Mouse (Mus musculus) lung, postnatal 0 days (tissue): Measurements from ENCODE around the gene 2610318N02Rik. TPM values are rescaled to one million over a fixed set of nuclear protein-coding genes. Genes with fewer than 3 reads are reported as not detected.

Experiments used
- ATAC-seq: fragments of 200-750 bp; cut with Nextera tagmentation; 2 replicates; pipeline ENCODE4 v1.8.0; 2017; ENCODE audit warnings: moderate library complexity
- DNase-seq: peaks from one replicate; pipeline ENCODE4 v3.0.0-alpha.2; 2016; ENCODE audit warnings: low spot score
- H3K27ac ChIP-seq: fragments of 300-500 bp; sonication (generic); 2 replicates; pipeline ENCODE4 v1.5.1; 2014; ENCODE audit warnings: antibody characterized with exemption, mild to moderate bottlenecking, low read length, mixed read lengths
- H3K27me3 ChIP-seq: fragments of 300-500 bp; sonication (generic); replicated peaks from 2 replicates; pipeline ENCODE4 v1.6.1; 2014; ENCODE audit warnings: low read length, mixed read lengths; ENCODE audit not compliant: insufficient read depth
- H3K36me3 ChIP-seq: fragments of 300-500 bp; sonication (generic); 2 replicates; pipeline ENCODE4 v1.6.1; 2014; ENCODE audit warnings: low read length, mixed read lengths; ENCODE audit not compliant: insufficient read depth
- H3K4me1 ChIP-seq: fragments of 300-500 bp; sonication (generic); 2 replicates; pipeline ENCODE4 v1.6.1; 2014; ENCODE audit warnings: antibody characterized with exemption, low read depth, low read length, mixed read lengths; ENCODE audit not compliant: insufficient read depth
- H3K4me2 ChIP-seq: fragments of 300-500 bp; sonication (generic); replicated peaks from 2 replicates; pipeline ENCODE4 v1.6.1; 2014; ENCODE audit warnings: low read depth, mild to moderate bottlenecking, low read length, moderate library complexity, mixed read lengths
- H3K4me3 ChIP-seq: fragments of 300-500 bp; sonication (generic); 2 replicates; pipeline ENCODE4 v1.5.1; 2014; ENCODE audit warnings: low read depth, low read length
- H3K9ac ChIP-seq: fragments of 300-500 bp; sonication (generic); replicated peaks from 2 replicates; pipeline ENCODE4 v1.6.1; 2014; ENCODE audit warnings: low read depth, mild to moderate bottlenecking
- H3K9me3 ChIP-seq: fragments of 300-500 bp; sonication (generic); 2 replicates; pipeline ENCODE4 v1.6.1; 2016; ENCODE audit warnings: low read length, mixed read lengths
- CTCF ChIP-seq: IDR thresholded peaks from 2 replicates; pipeline ENCODE4 v1.5.1; 2016; ENCODE audit warnings: antibody characterized with exemption, mild to moderate bottlenecking
- EP300 ChIP-seq: IDR thresholded peaks from 2 replicates; pipeline ENCODE4 v1.6.1; 2016; ENCODE audit warnings: antibody characterized with exemption, mild to moderate bottlenecking, control low read depth
- WGBS: fragments of 180-500 bp; shearing (Covaris S2); extraction: QIAGEN DNeasy Blood & Tissue Kit; methylation state at CpG from one replicate; pipeline ENCODE4 v1.1.7; 2014; 5-methylcytosine and 5-hydroxymethylcytosine counted together
- polyA plus RNA-seq: library from polyadenylated mRNA; unstranded; fragments of >200 nt; fragmentation: Nextera tagmentation; extraction: Ambion mirVana; gene quantifications from 2 replicates; pipeline ENCODE4 v1.2.1, GENCODE M21; 2015

Gene 2610318N02Rik
- polyA plus RNA-seq, 1 experiment from 2014 or later: 1.3 TPM

GRCm38 (mm10) chr16:17121569-17121968 lies 3.4 kb downstream of the 2610318N02Rik start:
- no peak overlapping the region for H3K4me3 ChIP-seq
- H3K9me3 ChIP-seq: no peaks in the 10 kb centered on the region
- no peak overlapping the region for H3K4me2 ChIP-seq
- H3K27me3 ChIP-seq: no peaks in the 10 kb centered on the region
- H3K4me1 ChIP-seq: peaks cover 10% of the 10 kb centered on the region
- no peak for DNase-seq
- no peak for TF ChIP-seq EP300
- no peaks in the 10 kb centered on the region for H3K36me3 ChIP-seq
- ATAC-seq: no peak
- no peak overlapping the region for H3K9ac ChIP-seq
- WGBS: 79% methylated on average over 12 of the region's 14 CpGs
- H3K27ac ChIP-seq: no peak overlapping the region

GRCm38 (mm10) chr16:17117309-17117799 lies 7.6 kb downstream of the 2610318N02Rik start:
- Histone ChIP-seq H3K27ac (no peak overlapping the region), H3K9me3 (no peaks in the 10 kb centered on the region), H3K4me3 (no peak overlapping the region), H3K36me3 (no peaks in the 10 kb centered on the region), H3K4me1 (no peaks in the 10 kb centered on the region), H3K4me2 (no peak overlapping the region), H3K9ac (no peak overlapping the region), H3K27me3 (no peaks in the 10 kb centered on the region)
- no peak for DNase-seq
- ATAC-seq: no peak
- no peak for TF ChIP-seq CTCF
- TF ChIP-seq EP300: no peak
- WGBS: 71% methylated on average over 5 of the region's 5 CpGs

GRCm38 (mm10) chr16:17110771-17111743 lies 13.9 kb downstream of the 2610318N02Rik start, which contains the start of gene Ppil2:
Ppil2 (minus strand) TSS chr16:17111257.
- Histone ChIP-seq H3K36me3 (peaks cover 10% of the 10 kb centered on the region; the same call in 1 of the 2 replicates), H3K4me2 (peak within 1 kb of the TSS; percentile 65), H3K4me1 (peaks cover 9% of the 10 kb centered on the region; the same call in 1 of the 2 replicates), H3K27ac (peak within 1 kb of the TSS; percentile 72), H3K27me3 (no peaks in the 10 kb centered on the region), H3K9me3 (no peaks in the 10 kb centered on the region), H3K4me3 (peak within 1 kb of the TSS; percentile 80), H3K9ac (peak within 1 kb of the TSS; percentile 77)
- ATAC-seq (peak; percentile 84), DNase-seq (peak; percentile 92)
- 6% methylated on average over 38 of the region's 38 CpGs for WGBS
- no peak for TF ChIP-seq EP300
- no peak for TF ChIP-seq CTCF

GRCm38 (mm10) chr16:17104600-17104999 lies 20.4 kb downstream of the 2610318N02Rik start:
- H3K27me3 ChIP-seq: no peaks in the 10 kb centered on the region
- H3K9ac ChIP-seq: no peak overlapping the region
- 0 out of 2 replicates have a peak, but pooled peaks have one; percentile 44 for ATAC-seq
- peaks cover 3% of the 10 kb centered on the region; the same call in 1 of the 2 replicates for H3K4me1 ChIP-seq
- TF ChIP-seq CTCF: no peak
- no peak for TF ChIP-seq EP300
- no peak overlapping the region for H3K4me3 ChIP-seq
- no peaks in the 10 kb centered on the region for H3K9me3 ChIP-seq
- 49% methylated on average over 4 of the region's 4 CpGs for WGBS
- no peak overlapping the region for H3K27ac ChIP-seq
- H3K4me2 ChIP-seq: no peak overlapping the region
- DNase-seq: peak; percentile 65
- peaks cover 25% of the 10 kb centered on the region for H3K36me3 ChIP-seq

- Histone ChIP-seq H3K4me2 (no peak overlapping the region), H3K9me3 (no peaks in the 10 kb centered on the region), H3K27ac (no peak overlapping the region), H3K4me1 (peaks cover 3% of the 10 kb centered on the region; the same call in 1 of the 2 replicates), H3K4me3 (no peak overlapping the region), H3K27me3 (no peaks in the 10 kb centered on the region), H3K9ac (no peak overlapping the region), H3K36me3 (peaks cover 32% of the 10 kb centered on the region)
- ATAC-seq (peak; percentile 25; the same call in 1 of the 2 replicates), DNase-seq (no peak)
- 52% methylated on average over 7 of the region's 7 CpGs for whole genome bisulfite sequencing
- TF ChIP-seq CTCF (no peak), EP300 (no peak)
Measured at GRCm38 (mm10) chr16:17102630-17103220, 22.2 kb downstream of the 2610318N02Rik start.

- H3K4me2 ChIP-seq: no peak overlapping the region
- no peak for DNase-seq
- peaks cover 57% of the 10 kb centered on the region for H3K36me3 ChIP-seq
- H3K9ac ChIP-seq: no peak overlapping the region
- no peak for ATAC-seq
- H3K9me3 ChIP-seq: no peaks in the 10 kb centered on the region
- H3K4me3 ChIP-seq: no peak overlapping the region
- TF ChIP-seq CTCF (no peak), EP300 (no peak)
- H3K4me1 ChIP-seq: no peaks in the 10 kb centered on the region
- H3K27me3 ChIP-seq: no peaks in the 10 kb centered on the region
- H3K27ac ChIP-seq: no peak overlapping the region
- WGBS: 89% methylated on average over 3 of the region's 3 CpGs
Measured at GRCm38 (mm10) chr16:17096938-17097337, 28.0 kb downstream of the 2610318N02Rik start.
